Mouse (Mus musculus) E14TG2a.4 (cell line): ENCODE measurements around the gene Grik3.

ENCODE experiments used
- H3K27me3 ChIP-seq: 2 replicates; pipeline ENCODE4 v1.6.1; 2014; ENCODE audit warnings: low read length, control low read depth; ENCODE audit not compliant: insufficient read depth
- H3K36me3 ChIP-seq: 2 replicates; pipeline ENCODE4 v1.6.1; 2014; ENCODE audit warnings: low read length, control low read depth; ENCODE audit not compliant: insufficient read depth
- H3K4me1 ChIP-seq: replicated peaks from 2 replicates; pipeline ENCODE4 v1.6.1; 2014; ENCODE audit warnings: low read depth, low read length, control low read depth
- H3K4me3 ChIP-seq: replicated peaks from 2 replicates; pipeline ENCODE4 v1.5.1; 2014; ENCODE audit warnings: mild to moderate bottlenecking, low read length
- H3K9me3 ChIP-seq: 2 replicates; pipeline ENCODE4 v1.6.1; 2014; ENCODE audit warnings: low read length, control low read depth
- CTCF ChIP-seq: conservative IDR thresholded peaks from 2 replicates; pipeline ENCODE4 v1.5.1; 2014; ENCODE audit warnings: low read length
- NANOG ChIP-seq: IDR thresholded peaks from 2 replicates; pipeline ENCODE4 v1.6.1; 2014; ENCODE audit warnings: borderline replicate concordance, low read length, mixed read lengths
- POU5F1 ChIP-seq: IDR thresholded peaks from 2 replicates; pipeline ENCODE4 v1.6.1; 2014; ENCODE audit warnings: low read length, borderline replicate concordance

Grik3 gene

GRCm38 (mm10) chr4:125663262-125663661, 172.8 kb downstream of the Grik3 start:
- Histone ChIP-seq H3K27me3 (peaks cover 6% of the 10 kb centered on the region; the same call in 1 of the 2 replicates), H3K4me1 (peaks cover 19% of the 10 kb centered on the region), H3K4me3 (no peak overlapping the region), H3K36me3 (peaks cover 29% of the 10 kb centered on the region), H3K9me3 (no peaks in the 10 kb centered on the region)
- TF ChIP-seq NANOG: no peak
- no peak for TF ChIP-seq POU5F1
- no peak for TF ChIP-seq CTCF

DNA sequence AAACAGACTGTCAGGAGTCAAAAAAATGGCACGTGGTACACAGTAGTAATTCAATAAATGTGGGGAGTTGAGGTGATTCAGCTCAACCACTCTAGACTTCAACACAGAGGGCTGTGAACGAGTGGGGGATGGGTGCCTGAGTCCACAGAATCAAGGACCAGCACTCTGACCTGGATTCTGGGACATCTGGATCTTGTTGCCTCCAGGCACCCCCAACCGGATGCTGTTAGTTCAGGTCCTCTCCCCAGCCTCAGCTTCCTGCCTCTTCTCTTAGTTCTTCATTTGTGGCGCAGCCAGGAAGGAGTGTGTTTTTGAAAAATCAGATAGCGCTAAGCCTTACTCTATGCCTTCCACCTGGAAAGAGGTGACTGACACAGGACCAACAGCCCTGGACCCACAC, 175.5 kb downstream of the Grik3 start:
- H3K9me3 ChIP-seq: no peaks in the 10 kb centered on the region
- TF ChIP-seq NANOG: no peak
- TF ChIP-seq CTCF: no peak
- TF ChIP-seq POU5F1: no peak
- peaks cover 15% of the 10 kb centered on the region; the same call in 1 of the 2 replicates for H3K36me3 ChIP-seq
- H3K4me1 ChIP-seq: peaks cover 17% of the 10 kb centered on the region
- H3K4me3 ChIP-seq: no peak overlapping the region
- peaks cover 5% of the 10 kb centered on the region; the same call in 1 of the 2 replicates for H3K27me3 ChIP-seq

GRCm38 (mm10) chr4:125682007-125682406, 191.5 kb downstream of the Grik3 start:
- Histone ChIP-seq H3K4me1 (no peaks in the 10 kb centered on the region), H3K9me3 (no peaks in the 10 kb centered on the region), H3K36me3 (peaks cover 26% of the 10 kb centered on the region), H3K4me3 (no peak overlapping the region), H3K27me3 (no peaks in the 10 kb centered on the region)
- TF ChIP-seq NANOG (no peak), POU5F1 (no peak), CTCF (no peak)

- Histone ChIP-seq H3K27me3 (no peaks in the 10 kb centered on the region), H3K36me3 (peaks cover 29% of the 10 kb centered on the region), H3K9me3 (no peaks in the 10 kb centered on the region), H3K4me3 (no peak overlapping the region), H3K4me1 (no peaks in the 10 kb centered on the region)
- TF ChIP-seq NANOG (no peak), CTCF (no peak), POU5F1 (no peak)
Measured at GRCm38 (mm10) chr4:125687078-125687477, 196.6 kb downstream of the Grik3 start.

DNA sequence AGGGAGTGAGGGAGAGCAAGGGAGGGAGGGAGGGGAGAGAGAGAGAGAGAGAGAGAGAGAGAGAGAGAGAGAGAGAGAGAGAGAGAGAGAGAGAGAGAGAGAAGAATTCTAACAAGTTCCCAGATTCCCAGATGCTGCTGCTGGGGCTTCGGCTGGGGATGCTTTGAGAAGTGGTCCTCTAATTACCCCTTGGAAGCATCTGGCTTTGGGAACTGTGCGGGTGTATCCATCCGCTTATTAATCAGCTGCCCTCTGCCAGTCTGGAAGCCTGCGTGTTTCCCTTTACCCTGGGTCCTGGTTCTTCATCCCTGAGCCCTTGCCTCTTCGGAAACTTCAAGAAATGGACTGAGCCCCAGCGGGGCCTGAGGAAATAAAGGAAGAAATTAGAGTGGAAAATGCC, 204.9 kb downstream of the Grik3 start:
- Histone ChIP-seq H3K36me3 (peaks cover 8% of the 10 kb centered on the region), H3K4me3 (peak overlapping the region; percentile 55), H3K4me1 (peaks cover 25% of the 10 kb centered on the region), H3K27me3 (peaks cover 21% of the 10 kb centered on the region; the same call in 1 of the 2 replicates), H3K9me3 (no peaks in the 10 kb centered on the region)
- no peak for TF ChIP-seq NANOG
- TF ChIP-seq POU5F1: no peak
- TF ChIP-seq CTCF: no peak

DNA sequence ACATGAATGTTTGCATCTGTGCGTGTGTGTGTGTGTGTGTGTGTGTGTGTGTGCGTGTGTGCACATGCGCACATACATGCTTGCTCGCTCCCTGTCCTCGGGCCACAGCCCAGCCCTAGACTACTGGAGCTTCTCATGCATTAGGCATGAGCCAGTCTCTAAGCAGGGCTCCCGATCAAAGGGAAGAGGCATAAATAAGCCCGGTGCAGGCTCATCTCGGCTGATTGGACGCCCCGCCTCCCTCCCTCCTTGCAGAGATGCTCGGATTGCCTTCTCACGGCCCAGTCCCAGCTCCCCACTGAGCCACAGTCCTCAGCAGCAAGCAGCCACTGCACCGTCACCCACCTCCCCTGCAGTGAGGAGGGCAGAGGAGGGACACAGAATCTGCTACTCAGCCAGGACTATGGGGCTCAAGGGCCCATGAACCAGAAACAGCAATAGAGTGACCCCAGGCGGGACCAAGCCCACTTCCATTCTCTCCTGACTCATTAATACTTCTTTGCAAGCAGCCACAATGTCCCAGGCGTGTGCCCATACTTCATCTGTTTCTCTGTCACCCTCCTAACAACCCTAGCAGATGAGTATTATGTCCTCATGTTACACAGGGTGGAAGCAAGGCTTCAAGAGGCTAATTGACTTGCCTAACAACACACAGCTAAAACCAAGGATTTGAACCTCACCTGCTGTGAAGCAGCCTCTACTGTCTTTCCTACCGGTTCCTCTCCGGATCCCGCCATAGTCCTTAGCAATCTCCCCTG, 205.9 kb downstream of the Grik3 start:
- Histone ChIP-seq H3K27me3 (peaks cover 21% of the 10 kb centered on the region; the same call in 1 of the 2 replicates), H3K4me3 (peak overlapping the region; percentile 55), H3K9me3 (no peaks in the 10 kb centered on the region), H3K36me3 (peaks cover 8% of the 10 kb centered on the region), H3K4me1 (peaks cover 26% of the 10 kb centered on the region)
- no peak for TF ChIP-seq CTCF
- TF ChIP-seq POU5F1: no peak
- TF ChIP-seq NANOG: no peak

GRCm38 (mm10) chr4:125697626-125698025, 207.1 kb downstream of the Grik3 start:
- Histone ChIP-seq H3K27me3 (peaks cover 21% of the 10 kb centered on the region; the same call in 1 of the 2 replicates), H3K36me3 (peaks cover 8% of the 10 kb centered on the region), H3K4me1 (peaks cover 35% of the 10 kb centered on the region), H3K4me3 (no peak overlapping the region), H3K9me3 (no peaks in the 10 kb centered on the region)
- TF ChIP-seq POU5F1 (no peak), CTCF (no peak), NANOG (no peak)

DNA sequence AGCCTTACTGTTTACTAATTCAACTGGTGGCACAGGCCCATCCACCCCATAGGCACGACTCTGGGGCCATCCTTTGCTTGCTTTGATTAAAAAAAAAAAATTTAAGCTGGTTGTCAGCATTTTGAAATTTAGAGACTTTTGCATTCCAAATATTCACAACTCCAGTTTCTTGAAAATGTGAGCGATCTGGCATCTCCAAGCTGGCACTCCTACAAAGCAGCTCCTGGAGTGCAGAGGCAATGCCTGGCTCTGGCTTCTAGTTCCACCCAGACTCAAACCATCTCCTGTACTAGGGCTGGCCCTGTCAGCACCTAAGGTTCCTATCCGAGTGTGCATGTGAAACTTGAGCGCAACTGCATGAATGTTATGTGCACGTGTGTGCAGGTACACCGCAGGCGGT, 208.6 kb downstream of the Grik3 start:
- Histone ChIP-seq H3K4me1 (peaks cover 47% of the 10 kb centered on the region), H3K27me3 (peaks cover 21% of the 10 kb centered on the region; the same call in 1 of the 2 replicates), H3K4me3 (no peak overlapping the region), H3K36me3 (peaks cover 5% of the 10 kb centered on the region), H3K9me3 (no peaks in the 10 kb centered on the region)
- no peak for TF ChIP-seq POU5F1
- TF ChIP-seq NANOG: no peak
- TF ChIP-seq CTCF: no peak

DNA sequence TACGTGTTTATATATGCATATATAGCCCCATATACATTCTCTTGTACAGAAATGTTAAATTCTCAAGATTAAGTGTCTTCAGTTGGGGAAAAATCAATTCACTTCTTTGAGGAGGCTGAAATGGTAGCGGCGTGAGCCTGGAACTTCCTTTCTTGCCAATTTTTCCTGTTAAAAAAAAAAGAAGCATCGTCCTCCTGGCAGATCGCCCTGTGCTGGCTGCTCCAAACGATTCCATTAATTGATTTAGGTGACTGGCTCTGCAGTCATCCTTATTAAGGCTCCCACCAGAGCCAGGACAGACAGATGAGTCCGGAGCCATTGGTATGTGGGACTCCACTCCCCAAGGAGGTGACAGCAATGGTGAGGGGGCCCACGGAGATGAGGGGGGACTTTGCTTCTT, 209.8 kb downstream of the Grik3 start:
- Histone ChIP-seq H3K4me1 (peaks cover 58% of the 10 kb centered on the region), H3K36me3 (peaks cover 9% of the 10 kb centered on the region), H3K27me3 (peaks cover 15% of the 10 kb centered on the region; the same call in 1 of the 2 replicates), H3K4me3 (no peak overlapping the region), H3K9me3 (no peaks in the 10 kb centered on the region)
- TF ChIP-seq POU5F1: no peak
- TF ChIP-seq CTCF: no peak
- no peak for TF ChIP-seq NANOG
